In the genomic region with DNA sequence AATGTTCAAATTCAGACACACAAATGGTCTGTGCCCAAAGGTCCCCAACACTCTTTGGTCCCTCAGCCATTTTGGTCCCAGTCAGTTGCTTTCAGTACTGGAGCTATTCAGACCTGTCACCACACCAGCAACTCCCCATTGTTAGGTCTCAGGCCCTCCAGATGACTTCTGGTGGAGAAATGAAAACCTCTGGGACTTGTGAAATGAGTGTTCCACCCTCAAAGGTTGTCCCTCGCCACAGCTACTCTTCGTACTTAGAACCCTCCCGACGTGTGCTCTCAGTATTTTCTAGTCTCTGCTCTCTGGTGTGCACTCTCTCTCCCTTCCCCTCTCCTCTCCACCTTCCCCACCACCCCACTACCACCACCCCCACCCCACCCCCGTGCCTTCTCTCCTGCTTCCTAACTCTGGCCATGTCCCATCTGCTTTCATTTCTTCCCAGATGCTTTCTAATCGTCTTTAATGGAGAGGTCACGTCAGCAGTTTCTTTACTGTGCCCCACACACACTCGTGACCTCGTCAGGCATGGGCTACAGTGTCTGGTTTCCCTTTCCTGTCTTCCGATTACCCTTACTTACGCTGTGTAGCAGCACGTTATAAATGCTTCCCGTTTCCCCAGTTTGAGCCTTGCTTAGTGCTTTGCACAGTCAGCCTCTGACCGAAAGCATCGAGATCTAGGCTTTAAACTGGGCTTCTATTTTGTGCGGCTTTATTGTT, we compare ENCODE assay signal across 10 mouse cellular contexts. TPM values are rescaled to one million over a fixed set of nuclear protein-coding genes. Genes with fewer than 3 reads are reported as not detected.
A peak's percentile ranks its signal among the peaks of the same experiment; 100 is the strongest.
DNase-seq lines count a peak whose midpoint lies in the region; ATAC-seq and TF ChIP-seq lines count a peak whose summit lies in the region.
"Had no signal": no experiment of that assay in that cellular context is flagged by ENCODE, and none has a peak within 500 bp of the region (broad histone marks: within the 10 kb centered on the region; RNA-seq: fewer than 3 reads in every experiment).

No protein-coding gene starts in this region.

- no peak for TF ChIP-seq CTCF in kidney, postnatal 0 days (IDR thresholded peaks at IDR 0.05; ENCODE audit: low read depth)

- WGBS in kidney, embryonic 16.5 days = 29% methylated on average over 16 of the region's 16 CpGs
- 25% methylated on average over 16 of the region's 16 CpGs for WGBS in kidney, postnatal 0 days

- peaks cover 30% of the 10 kb centered on the region for H3K4me1 ChIP-seq in kidney, embryonic 16.5 days (ENCODE audit: insufficient read depth, low read length)
- peaks cover 6% of the 10 kb centered on the region; the same call in 1 of the 2 replicates for H3K4me1 ChIP-seq in kidney, postnatal 0 days (replicated peaks; ENCODE audit: insufficient read depth, low read length)
- H3K4me1 ChIP-seq: forebrain, embryonic 13.5 days had no signal

- intact Hi-C loops in left cerebral cortex, postnatal 14 days (cut with DNase I) = no loop called here

- H3K27ac ChIP-seq in kidney, embryonic 16.5 days (ENCODE audit: low read length) = no peak overlapping the region
- no peak overlapping the region for H3K27ac ChIP-seq in kidney, postnatal 0 days
- H3K27ac ChIP-seq: forebrain, embryonic 13.5 days had no signal

- no peaks in the 10 kb centered on the region for H3K36me3 ChIP-seq in kidney, embryonic 16.5 days (ENCODE audit: insufficient read depth, low read length)
- H3K36me3 ChIP-seq in kidney, postnatal 0 days (ENCODE audit: insufficient read depth, low read length) = no peaks in the 10 kb centered on the region

- H3K9ac ChIP-seq in kidney, embryonic 16.5 days (replicated peaks; ENCODE audit: low read length) = peak overlapping the region; percentile 41; the same call in 1 of the 2 replicates
- H3K9ac ChIP-seq in kidney, postnatal 0 days (ENCODE audit: low read depth, low read length) = no peak overlapping the region
- H3K9ac ChIP-seq: forebrain, embryonic 13.5 days had no signal

- H3K9me3 ChIP-seq in kidney, embryonic 16.5 days (ENCODE audit: low read length) = no peaks in the 10 kb centered on the region
- H3K9me3 ChIP-seq in kidney, postnatal 0 days (replicated peaks; ENCODE audit: low read length) = no peaks in the 10 kb centered on the region
- H3K9me3 ChIP-seq: forebrain, embryonic 13.5 days had no signal

- H3K27me3 ChIP-seq in kidney, embryonic 16.5 days (ENCODE audit: insufficient read depth, low read length) = no peaks in the 10 kb centered on the region
- no peaks in the 10 kb centered on the region for H3K27me3 ChIP-seq in kidney, postnatal 0 days (ENCODE audit: insufficient read depth, low read length)
- H3K27me3 ChIP-seq: forebrain, embryonic 13.5 days had no signal

- DNase-seq in kidney, adult 11 months = no peak
- peak; percentile 59 for DNase-seq in kidney, postnatal 0 days (ENCODE audit: low spot score)
- no peak for DNase-seq in right cerebral cortex, adult 2 months (ENCODE audit: low spot score in 2 of 2)
- DNase-seq in gastrocnemius, adult 8-10 months (ENCODE audit: low spot score in 2 of 2) = no peak
- no peak for DNase-seq in left cerebral cortex, postnatal 14 days (ENCODE audit: low spot score in 2 of 2)
- DNase-seq: midbrain, embryonic 14.5 days had no signal

- peak overlapping the region; percentile 16; the same call in 1 of the 2 replicates for H3K4me3 ChIP-seq in kidney, embryonic 16.5 days (ENCODE audit: low read length)
- H3K4me3 ChIP-seq in kidney, postnatal 0 days (replicated peaks; ENCODE audit: low read depth, low read length) = no peak overlapping the region
- H3K4me3 ChIP-seq: forebrain, embryonic 13.5 days had no signal

- ATAC-seq in kidney, embryonic 16.5 days (ENCODE audit: low FRiP score, low TSS enrichment) = no peak
- ATAC-seq in common myeloid progenitor, adult 5-6 weeks (replicated peaks; ENCODE audit: low read depth, poor library complexity, severe bottlenecking) = peak; percentile 88
- ATAC-seq in kidney, postnatal 0 days (replicated peaks; ENCODE audit: low FRiP score, low read depth) = no peak
- ATAC-seq in monocyte, adult 5-6 weeks (replicated peaks; ENCODE audit: insufficient number of reproducible peaks, low FRiP score, low TSS enrichment, poor library complexity, severe bottlenecking) = peak; percentile 70
- ATAC-seq: forebrain, embryonic 13.5 days had no signal

- peak overlapping the region; percentile 39 for H3K4me2 ChIP-seq in kidney, embryonic 16.5 days (replicated peaks; ENCODE audit: low read depth, low read length)
- peak overlapping the region; percentile 14 for H3K4me2 ChIP-seq in kidney, postnatal 0 days (ENCODE audit: low read length)
- H3K4me2 ChIP-seq: forebrain, embryonic 13.5 days had no signal

RNA-seq across cellular contexts. Expression of gene Psmd7, which starts 27.3 kb away (rescaled TPM):
- polyA plus RNA-seq in kidney, embryonic 16.5 days (2015; fragmentation: Nextera tagmentation; extraction: Ambion mirVana) = 237 and 246 TPM in 2 replicates
- 135 and 155 TPM in 2 replicates for total RNA-seq in common myeloid progenitor, adult 5-6 weeks (2017)
- 191 and 204 TPM in 2 replicates for polyA plus RNA-seq in kidney, postnatal 0 days (2015; fragmentation: Nextera tagmentation; extraction: Ambion mirVana)
- total RNA-seq in monocyte, adult 5-6 weeks (2017) = 42.9 to 56.8 TPM (median 56.4 TPM) in 3 replicates
- 100 to 1,000 TPM; 151 to 170 (median 165) TPM for total RNA-seq in gastrocnemius, adult 8-10 months (2022)
- total RNA-seq in left cerebral cortex, postnatal 14 days (2021) = 100 to 1,000 TPM; 106 TPM

Comparison
In these comparisons a context has a peak if more than half of its experiments do, and no peak if none do; other contexts are left out.
1. ATAC-seq: peak in common myeloid progenitor, adult 5-6 weeks (single experiment) and monocyte, adult 5-6 weeks (single experiment); none in kidney, embryonic 16.5 days (single experiment) and kidney, postnatal 0 days (single experiment).